Mouse (Mus musculus) erythroblast, adult 5-6 weeks (primary cell): Measurements from ENCODE around the gene Adamtsl1. TPM values are rescaled to one million over a fixed set of nuclear protein-coding genes. Genes with fewer than 3 reads are reported as not detected.

Source experiments
- ATAC-seq: replicated peaks from 2 replicates; pipeline ENCODE4 v1.8.0; 2016; ENCODE audit warnings: moderate number of reproducible peaks, mild to moderate bottlenecking, moderate TSS enrichment, inconsistent platforms; ENCODE audit not compliant: poor library complexity, low FRiP score, severe bottlenecking
- total RNA-seq, 2 experiments: library from RNA; stranded (forward) in 1 of 2; stranded (reverse) in 1 of 2; fragments of 150-400 nt in 1 of 2; fragments of 200-764, 138-1000 nt in 1 of 2; gene quantifications; 2 replicates each; pipeline versions ENCODE4 v1.2.3 to v1.2.4; 2015 to 2017; ENCODE audit warnings: low replicate concordance in 2 of 2

Adamtsl1 gene
- total RNA-seq, 2 experiments from 2014 or later: not detected

DNA sequence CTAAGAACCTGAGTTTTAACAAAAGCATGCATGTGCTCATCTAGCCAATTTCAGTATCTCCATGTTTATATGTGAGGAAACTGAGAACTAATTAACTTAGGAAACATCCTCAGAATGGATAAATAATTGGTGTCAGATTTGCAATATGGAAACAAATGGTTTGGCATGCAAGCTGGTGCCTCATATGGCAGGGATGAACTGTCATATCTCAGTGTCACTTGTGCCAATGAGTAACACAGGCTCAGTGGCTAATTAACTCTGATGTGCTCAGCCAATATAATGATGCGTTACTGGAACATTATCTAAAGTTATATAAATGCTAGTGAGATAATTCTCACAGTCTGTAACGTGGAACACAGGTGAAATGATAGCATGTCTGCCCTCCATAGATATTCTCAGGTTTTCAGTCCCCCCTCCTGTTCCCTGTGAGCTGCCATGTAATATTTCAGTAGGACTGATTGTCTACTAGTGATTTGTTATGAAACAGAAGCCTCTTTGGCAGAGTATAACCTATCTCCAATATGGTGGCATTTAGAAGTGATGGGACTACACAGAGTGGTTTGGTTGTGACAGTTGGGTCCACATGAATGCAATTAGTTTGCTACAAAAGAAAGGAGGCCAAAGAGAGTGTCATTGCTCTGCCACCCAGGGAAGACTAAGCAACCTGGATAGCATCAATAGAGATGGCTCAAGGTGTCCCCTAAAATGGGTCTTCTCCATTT, 376.1 kb downstream of the Adamtsl1 start:
- no peak for ATAC-seq

DNA sequence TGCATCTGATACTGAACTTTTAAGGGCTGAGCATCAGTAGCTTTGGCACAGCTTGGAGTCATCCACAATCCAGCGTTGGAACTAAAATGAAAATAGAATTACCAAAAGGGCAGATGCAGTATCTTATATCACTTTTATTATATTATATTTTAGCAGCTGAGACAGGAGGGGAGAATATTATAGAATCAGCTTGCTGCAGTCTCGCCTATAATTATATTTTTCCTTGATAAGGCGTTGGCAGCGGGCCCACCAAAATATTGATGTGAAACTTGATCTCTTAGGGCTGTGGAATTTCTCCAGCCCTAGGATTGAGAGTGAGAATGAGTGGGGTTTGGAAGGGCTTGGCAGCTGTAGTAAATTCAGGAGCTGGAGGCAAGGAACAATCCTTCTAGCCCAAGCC, 387.3 kb downstream of the Adamtsl1 start:
- ATAC-seq: no peak

GRCm38 (mm10) chr4:85904217-85904616, 390.2 kb downstream of the Adamtsl1 start:
- no peak for ATAC-seq

DNA sequence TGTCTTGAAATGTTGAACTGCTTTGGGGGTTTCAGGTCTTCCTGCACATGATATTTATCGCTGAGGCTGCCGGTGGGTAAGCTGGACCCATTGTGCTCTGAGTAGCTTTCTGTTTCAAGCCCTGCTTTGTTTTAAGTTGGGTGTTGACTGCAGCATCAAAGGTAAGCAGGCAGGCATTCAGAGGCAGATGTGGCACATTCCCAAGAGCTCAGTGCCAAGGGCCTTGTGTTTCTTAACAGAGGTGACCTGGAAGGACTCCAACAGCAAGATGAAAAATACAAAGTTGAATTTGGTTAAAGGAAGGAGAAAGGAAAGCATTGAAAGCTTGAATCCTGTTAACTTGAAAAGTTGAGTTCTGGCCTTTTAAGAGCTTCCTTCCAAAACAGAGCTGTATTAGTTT, 402.1 kb downstream of the Adamtsl1 start:
- no peak for ATAC-seq

GRCm38 (mm10) chr4:85918366-85918765, 404.4 kb downstream of the Adamtsl1 start:
- no peak for ATAC-seq

DNA sequence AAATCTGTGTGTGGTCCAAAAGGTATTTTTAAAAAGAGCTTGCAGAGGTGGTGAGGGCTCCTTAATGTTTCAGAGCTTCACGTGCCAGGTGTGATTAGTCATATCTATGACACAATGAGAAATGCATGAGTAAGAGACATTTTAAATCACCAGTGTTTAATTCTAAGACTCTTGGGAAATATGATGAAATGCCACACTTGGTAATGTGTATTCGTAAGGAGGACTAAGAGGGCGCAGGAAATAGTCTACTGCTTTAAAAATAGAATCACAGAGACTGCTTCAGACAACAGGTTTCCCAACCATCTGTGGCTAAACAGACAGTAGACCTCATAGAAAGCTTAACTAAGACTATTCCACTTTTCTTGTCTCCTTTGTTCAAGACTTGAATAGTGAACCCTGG, 406.5 kb downstream of the Adamtsl1 start:
- no peak for ATAC-seq

GRCm38 (mm10) chr4:85922741-85923140, 408.8 kb downstream of the Adamtsl1 start:
- ATAC-seq: no peak

GRCm38 (mm10) chr4:85932129-85932528, 418.2 kb downstream of the Adamtsl1 start:
- ATAC-seq: no peak

GRCm38 (mm10) chr4:85939460-85939859, 425.5 kb downstream of the Adamtsl1 start:
- no peak for ATAC-seq

DNA sequence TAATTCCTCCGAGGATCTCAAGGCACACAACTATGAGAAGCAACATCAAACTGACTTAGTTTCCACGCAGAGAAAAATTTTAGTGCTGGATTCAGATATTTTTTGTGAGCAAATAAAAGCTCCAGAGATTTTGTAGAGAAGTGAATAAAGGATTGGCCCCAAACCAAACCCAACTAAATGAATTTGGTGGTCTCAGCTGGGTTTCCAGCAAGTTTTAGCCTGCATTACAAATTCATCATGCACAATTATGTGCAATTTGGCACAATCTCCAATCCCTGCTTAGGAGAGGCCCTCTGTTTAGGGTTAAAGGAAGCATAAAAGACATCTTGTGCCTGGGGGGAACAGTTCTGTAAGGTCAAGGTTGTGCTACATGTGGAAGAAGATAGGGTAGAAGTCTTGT, 427.9 kb downstream of the Adamtsl1 start:
- ATAC-seq: no peak

DNA sequence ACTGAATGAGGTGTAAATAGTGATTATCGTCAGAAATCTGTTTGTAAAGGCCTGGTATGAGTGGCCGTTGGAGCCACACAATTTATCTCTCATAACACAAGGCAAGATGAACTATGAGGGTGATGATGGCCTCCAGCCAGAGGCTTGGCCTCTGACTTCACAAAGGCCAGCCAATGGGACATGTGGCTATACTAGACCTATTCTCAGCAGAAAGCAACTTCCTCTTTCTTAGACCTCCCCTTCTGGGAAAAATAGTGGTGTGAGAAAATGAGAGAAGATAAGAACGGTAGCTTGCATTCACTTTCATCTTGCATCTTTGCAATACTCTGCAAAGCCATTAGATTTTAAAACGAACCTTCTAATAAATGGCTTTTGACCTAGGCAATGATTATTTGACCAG, 439.6 kb downstream of the Adamtsl1 start:
- ATAC-seq: no peak

DNA sequence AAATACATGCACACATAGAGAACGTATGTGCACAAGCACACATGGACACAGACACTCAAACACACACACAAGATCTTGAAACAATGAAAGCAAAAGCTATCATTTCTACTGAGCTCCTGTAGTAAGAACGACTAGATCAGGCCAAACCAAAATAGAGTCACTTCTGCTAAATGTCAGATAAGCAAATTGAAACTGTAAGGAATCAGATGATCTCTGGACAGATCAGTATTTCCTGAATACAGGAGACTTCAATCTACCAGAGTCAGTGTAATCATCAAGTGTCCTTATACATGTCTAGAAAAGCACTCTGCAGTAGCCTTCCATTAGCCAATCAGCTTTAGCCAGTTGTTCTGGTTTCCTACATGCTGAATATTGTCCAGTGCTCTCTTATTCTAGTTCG, 441.4 kb downstream of the Adamtsl1 start:
- ATAC-seq: no peak

- ATAC-seq: no peak
Observed at GRCm38 (mm10) chr4:85957266-85957665, 443.3 kb downstream of the Adamtsl1 start.

DNA sequence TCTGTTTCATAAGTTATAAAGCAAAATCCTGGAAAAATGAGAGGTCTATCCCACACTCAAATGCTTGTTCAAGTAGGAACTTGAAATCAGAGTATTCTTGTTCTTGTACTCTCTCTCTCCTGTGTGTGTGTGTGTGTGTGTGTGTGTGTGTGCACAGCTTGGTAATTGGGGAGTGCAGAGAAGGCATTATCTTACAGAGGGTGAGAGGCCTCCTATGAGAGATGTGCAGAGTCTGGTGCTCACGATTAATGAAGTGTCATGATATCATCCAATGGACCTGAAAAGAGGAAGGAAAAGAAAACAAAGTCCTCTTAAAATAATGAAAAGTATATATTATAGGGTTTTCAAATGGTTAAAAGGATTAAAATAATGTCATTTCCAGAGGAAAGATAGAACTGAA, 443.9 kb downstream of the Adamtsl1 start:
- no peak for ATAC-seq

GRCm38 (mm10) chr4:85959019-85959418, 445.0 kb downstream of the Adamtsl1 start:
- no peak for ATAC-seq

DNA sequence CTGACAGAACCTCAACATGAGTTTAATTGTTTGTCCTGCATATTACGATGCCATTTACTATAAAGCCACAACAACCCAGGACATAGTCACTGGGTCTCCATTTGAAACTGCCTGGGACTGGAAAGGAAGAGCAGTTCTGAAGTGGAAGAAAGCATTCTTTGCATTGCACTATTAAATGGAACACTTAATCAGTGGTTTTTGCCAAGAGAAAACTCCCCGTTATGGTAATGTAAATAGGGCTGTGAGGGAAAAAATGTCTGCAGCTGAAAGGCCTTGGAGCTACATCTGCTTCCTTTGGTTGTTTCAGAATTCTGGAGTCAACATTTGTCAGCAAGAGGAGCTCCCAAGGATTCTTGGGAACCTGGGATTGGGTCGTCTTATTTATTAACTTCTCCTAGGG, 462.2 kb downstream of the Adamtsl1 start:
- no peak for ATAC-seq

DNA sequence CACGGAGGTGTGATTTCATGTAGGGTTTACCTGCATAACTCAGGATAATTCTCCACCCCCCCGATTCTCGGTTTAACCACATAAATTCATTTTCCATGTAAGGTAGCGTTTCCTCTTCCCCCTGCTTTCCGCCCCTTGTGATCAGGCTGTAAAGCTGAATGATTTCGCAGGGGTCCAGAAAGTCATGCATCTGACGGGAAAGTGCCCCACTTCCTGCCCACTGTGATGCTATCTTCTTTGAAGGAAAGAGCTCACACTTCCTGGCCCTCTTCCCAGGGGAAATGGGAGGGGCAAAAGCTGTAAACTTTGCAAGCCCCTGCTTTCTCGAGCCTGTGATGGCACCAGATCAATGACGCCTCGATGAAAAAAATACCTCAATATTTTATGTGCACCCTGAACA, 465.2 kb downstream of the Adamtsl1 start:
- ATAC-seq: no peak

DNA sequence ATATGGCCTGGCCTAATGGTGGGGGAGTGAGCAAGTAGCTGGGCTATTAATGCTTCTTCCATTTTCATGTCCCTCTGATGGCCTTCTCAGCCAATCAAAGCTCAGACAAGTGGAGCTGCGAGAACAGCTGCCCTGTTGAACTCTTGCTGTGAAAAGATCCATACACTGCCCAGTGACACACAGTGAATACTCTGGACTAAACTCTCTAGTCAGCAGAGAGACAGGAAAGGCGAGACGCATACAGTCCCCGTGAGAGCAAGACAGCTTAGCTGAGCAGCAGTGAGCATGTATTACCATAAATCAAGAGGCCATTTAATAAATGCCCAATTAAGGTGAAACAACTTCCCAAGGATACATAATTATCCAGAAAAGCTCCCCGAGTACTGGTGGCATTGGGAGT, 492.6 kb downstream of the Adamtsl1 start:
- ATAC-seq: no peak

- no peak for ATAC-seq
Observed at GRCm38 (mm10) chr4:86013640-86014039, 499.7 kb downstream of the Adamtsl1 start.

GRCm38 (mm10) chr4:86018928-86019327, 505.0 kb downstream of the Adamtsl1 start:
- no peak for ATAC-seq

GRCm38 (mm10) chr4:86019586-86019985, 505.6 kb downstream of the Adamtsl1 start:
- no peak for ATAC-seq
